Mouse (Mus musculus) brain, embryonic 14.5 days (tissue): Measurements from ENCODE around the gene Ifi203.

ENCODE experiments used
- CTCF ChIP-seq: fragments of 200-500 bp; IDR thresholded peaks from 2 replicates; pipeline ENCODE4 v1.5.1; 2012; ENCODE audit warnings: inconsistent platforms, mild to moderate bottlenecking, moderate library complexity, borderline replicate concordance; ENCODE audit not compliant: insufficient read depth, insufficient read length; ENCODE audit errors: extremely low read depth
- POLR2A ChIP-seq: fragments of 200-500 bp; IDR thresholded peaks from 2 replicates; pipeline ENCODE4 v1.6.1; 2012; ENCODE audit warnings: mild to moderate bottlenecking, inconsistent platforms, borderline replicate concordance; ENCODE audit not compliant: poor library complexity, insufficient read depth, insufficient read length, severe bottlenecking; ENCODE audit errors: extremely low read depth

DNA sequence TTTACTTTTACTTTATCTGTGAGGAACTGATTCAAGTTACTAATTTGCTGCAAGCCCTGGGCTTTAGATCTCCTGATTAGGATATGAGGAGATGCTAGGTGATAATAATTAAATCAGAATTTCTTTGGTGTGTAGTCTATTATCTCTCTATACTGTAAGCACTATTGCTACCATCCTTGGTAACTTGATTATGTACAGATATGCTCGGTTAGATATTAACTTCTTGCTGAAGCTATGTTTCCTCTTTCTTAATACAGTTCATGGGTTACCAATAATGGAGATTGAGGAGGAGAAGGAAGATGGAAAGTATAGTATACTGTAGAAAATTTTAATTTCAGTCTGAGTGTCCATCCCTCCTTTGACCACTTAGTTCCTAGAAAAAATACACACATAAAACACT, 11.1 kb upstream of the Ifi203 start:
- no peak for TF ChIP-seq POLR2A
- no peak for TF ChIP-seq CTCF
